Mouse (Mus musculus): ENCODE results near the gene Grik3. TPM values are rescaled to one million over a fixed set of nuclear protein-coding genes. Genes with fewer than 3 reads are reported as not detected.

Grik3 gene
- polyA plus RNA-seq, 1 experiment from 2014 or later, result 0.42 TPM

DNA sequence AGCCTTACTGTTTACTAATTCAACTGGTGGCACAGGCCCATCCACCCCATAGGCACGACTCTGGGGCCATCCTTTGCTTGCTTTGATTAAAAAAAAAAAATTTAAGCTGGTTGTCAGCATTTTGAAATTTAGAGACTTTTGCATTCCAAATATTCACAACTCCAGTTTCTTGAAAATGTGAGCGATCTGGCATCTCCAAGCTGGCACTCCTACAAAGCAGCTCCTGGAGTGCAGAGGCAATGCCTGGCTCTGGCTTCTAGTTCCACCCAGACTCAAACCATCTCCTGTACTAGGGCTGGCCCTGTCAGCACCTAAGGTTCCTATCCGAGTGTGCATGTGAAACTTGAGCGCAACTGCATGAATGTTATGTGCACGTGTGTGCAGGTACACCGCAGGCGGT, 208.6 kb downstream of the Grik3 start:
- Histone ChIP-seq H3K4me1 (peaks cover 51% of the 10 kb centered on the region), H3K9me3 (no peaks in the 10 kb centered on the region), H3K36me3 (replicated peaks) (no peaks in the 10 kb centered on the region), H3K4me3 (no peak overlapping the region), H3K27ac (no peak overlapping the region), H3K27me3 (ENCODE audit: poor library complexity, severe bottlenecking) (peaks cover 91% of the 10 kb centered on the region)
- WGBS, result 93% methylated on average over 7 of the region's 7 CpGs
- DNase-seq (ENCODE audit: extremely low spot score, low spot score), result no peak

DNA sequence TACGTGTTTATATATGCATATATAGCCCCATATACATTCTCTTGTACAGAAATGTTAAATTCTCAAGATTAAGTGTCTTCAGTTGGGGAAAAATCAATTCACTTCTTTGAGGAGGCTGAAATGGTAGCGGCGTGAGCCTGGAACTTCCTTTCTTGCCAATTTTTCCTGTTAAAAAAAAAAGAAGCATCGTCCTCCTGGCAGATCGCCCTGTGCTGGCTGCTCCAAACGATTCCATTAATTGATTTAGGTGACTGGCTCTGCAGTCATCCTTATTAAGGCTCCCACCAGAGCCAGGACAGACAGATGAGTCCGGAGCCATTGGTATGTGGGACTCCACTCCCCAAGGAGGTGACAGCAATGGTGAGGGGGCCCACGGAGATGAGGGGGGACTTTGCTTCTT, 209.8 kb downstream of the Grik3 start:
- Histone ChIP-seq H3K27ac (no peak overlapping the region), H3K27me3 (ENCODE audit: poor library complexity, severe bottlenecking) (peaks cover 91% of the 10 kb centered on the region), H3K9me3 (no peaks in the 10 kb centered on the region), H3K4me1 (peaks cover 54% of the 10 kb centered on the region), H3K4me3 (no peak overlapping the region), H3K36me3 (replicated peaks) (no peaks in the 10 kb centered on the region)
- 88% methylated on average over 8 of the region's 8 CpGs for WGBS
- no peak for DNase-seq (ENCODE audit: extremely low spot score, low spot score)

DNA sequence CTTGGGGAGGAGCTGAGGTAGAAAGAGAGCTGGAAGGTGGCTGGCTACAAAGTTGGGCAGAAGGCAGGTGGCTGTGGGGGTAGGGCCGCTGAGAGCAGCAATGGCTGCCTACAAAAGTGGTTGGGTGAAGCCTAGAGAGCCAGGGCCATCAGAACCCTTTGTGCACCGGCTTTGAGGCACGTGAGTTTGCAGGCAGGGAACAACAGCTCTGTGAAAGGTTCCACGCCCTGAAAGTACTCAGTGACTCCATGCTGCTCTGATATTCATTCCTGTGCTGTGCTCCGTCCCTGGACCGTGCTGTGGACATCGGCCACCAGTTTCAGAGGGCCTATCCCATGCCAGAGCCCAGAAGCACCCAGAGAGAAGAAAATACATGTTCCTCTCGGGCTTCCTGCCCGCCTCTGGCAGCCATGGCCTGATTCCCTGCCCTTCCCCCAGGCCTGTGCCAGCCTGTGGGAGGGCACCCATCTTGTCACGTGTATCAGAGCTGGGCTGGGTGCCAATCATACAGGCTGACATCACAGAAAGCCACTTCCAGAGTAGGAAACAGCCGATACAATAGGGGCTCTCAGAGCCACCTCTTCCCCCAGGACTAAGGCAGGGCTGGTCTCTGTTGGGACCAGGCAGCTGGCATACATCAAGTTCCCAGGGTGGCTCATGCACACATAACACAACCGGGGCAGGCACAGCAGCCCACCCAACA, 212.3 kb downstream of the Grik3 start:
- Histone ChIP-seq H3K4me3 (no peak overlapping the region), H3K9me3 (no peaks in the 10 kb centered on the region), H3K27ac (peak overlapping the region; percentile 12; the same call in 1 of the 2 replicates), H3K36me3 (replicated peaks) (no peaks in the 10 kb centered on the region), H3K27me3 (ENCODE audit: poor library complexity, severe bottlenecking) (peaks cover 69% of the 10 kb centered on the region), H3K4me1 (peaks cover 38% of the 10 kb centered on the region)
- DNase-seq (ENCODE audit: extremely low spot score, low spot score), result no peak
- WGBS, result 80% methylated on average over 12 of the region's 12 CpGs

DNA sequence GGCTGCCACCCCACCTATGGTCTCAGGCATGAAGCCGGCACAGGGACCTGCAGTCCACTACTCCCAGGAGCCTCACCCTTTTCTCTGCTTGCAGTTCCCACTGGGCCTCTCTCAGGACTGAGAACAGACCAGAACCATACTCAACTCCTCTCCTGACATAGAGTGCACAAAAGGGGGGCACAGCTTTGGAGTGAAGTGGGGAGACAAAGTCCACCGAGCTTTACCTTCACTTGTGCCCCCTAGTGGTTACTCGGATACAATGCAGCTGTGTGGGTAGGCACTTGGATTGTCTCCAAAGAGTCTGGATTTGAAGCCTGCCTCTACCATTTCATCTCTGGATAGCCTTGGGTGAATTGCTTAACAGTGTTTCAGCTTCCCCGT, 212.8 kb downstream of the Grik3 start:
- Histone ChIP-seq H3K4me3 (no peak overlapping the region), H3K9me3 (no peaks in the 10 kb centered on the region), H3K27ac (peak overlapping the region; percentile 12; the same call in 1 of the 2 replicates), H3K27me3 (ENCODE audit: poor library complexity, severe bottlenecking) (peaks cover 63% of the 10 kb centered on the region), H3K36me3 (replicated peaks) (no peaks in the 10 kb centered on the region), H3K4me1 (peaks cover 33% of the 10 kb centered on the region)
- DNase-seq (ENCODE audit: extremely low spot score, low spot score), result peak; percentile 37
- WGBS, result 48% methylated on average over 4 of the region's 4 CpGs

DNA sequence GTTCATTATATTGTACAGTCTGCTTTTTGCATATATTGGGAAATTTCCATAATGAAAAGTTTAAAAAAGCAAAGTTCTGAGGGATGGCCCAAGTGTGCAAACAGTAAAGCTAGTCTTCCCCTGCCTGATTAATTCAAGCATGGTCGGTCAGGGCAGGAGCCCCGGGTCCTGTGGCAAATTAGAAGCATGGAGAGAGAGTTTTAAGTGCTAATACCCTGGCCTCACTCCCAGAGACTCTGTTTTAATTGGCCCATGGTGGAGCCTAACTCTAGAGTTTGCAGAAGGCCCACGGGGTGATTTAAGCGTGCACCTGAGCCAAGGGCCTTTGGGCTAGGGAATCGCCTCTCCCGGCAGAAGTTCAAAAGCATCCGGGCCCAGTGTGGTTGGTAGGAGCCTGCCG, 215.2 kb downstream of the Grik3 start:
- Histone ChIP-seq H3K27me3 (ENCODE audit: poor library complexity, severe bottlenecking) (peaks cover 44% of the 10 kb centered on the region), H3K27ac (no peak overlapping the region), H3K4me1 (peaks cover 33% of the 10 kb centered on the region), H3K36me3 (replicated peaks) (no peaks in the 10 kb centered on the region), H3K4me3 (no peak overlapping the region), H3K9me3 (no peaks in the 10 kb centered on the region)
- 65% methylated on average over 8 of the region's 8 CpGs for WGBS
- DNase-seq (ENCODE audit: extremely low spot score, low spot score), result no peak

DNA sequence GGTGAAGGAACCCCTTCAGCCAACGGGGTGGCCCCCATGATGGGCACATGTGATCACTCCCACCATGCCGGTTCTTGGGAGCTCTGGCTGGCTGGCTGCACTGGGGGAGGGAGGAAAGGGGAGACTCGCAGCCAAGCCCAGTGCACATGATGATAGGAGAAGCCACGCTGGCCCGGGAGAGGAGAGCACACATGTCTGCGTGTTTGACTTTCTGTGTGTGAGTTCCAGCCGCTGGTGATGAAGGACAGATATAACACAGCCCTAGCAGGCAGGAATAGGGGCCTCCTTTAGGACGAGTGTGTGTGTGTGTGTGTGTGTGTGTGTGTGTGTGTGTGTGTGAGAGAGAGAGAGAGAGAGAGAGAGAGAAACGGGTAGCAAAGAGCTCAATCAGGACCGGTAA, 219.2 kb downstream of the Grik3 start:
- H3K4me3 ChIP-seq, result no peak overlapping the region
- DNase-seq (ENCODE audit: extremely low spot score, low spot score), result no peak
- H3K9me3 ChIP-seq, result no peaks in the 10 kb centered on the region
- WGBS, result 85% methylated on average over 10 of the region's 10 CpGs
- peaks cover 19% of the 10 kb centered on the region; the same call in 1 of the 2 replicates for H3K4me1 ChIP-seq
- H3K36me3 ChIP-seq (replicated peaks), result no peaks in the 10 kb centered on the region
- peaks cover 9% of the 10 kb centered on the region for H3K27me3 ChIP-seq (ENCODE audit: poor library complexity, severe bottlenecking)
- H3K27ac ChIP-seq, result no peak overlapping the region

DNA sequence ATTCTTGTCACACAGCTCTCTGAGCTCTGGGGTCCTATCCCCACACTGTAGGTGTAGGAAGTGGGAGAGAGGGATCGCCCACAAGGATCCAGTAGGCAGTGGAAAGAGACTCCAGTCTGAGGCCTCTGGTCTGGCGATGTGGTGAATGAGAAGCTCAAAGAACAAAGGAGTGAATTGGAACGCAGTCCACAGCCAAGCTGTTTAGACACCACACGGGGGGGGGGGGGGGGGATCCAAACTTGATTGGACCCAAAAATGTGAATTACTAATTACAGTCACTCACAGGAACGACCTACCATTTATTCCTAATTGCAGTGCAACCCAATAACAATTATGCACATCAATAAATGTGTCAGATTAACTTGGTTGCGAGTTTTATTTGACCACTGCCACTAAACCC, 227.4 kb downstream of the Grik3 start:
- H3K4me3 ChIP-seq, result no peak overlapping the region
- H3K4me1 ChIP-seq, result peaks cover 38% of the 10 kb centered on the region
- DNase-seq (ENCODE audit: extremely low spot score, low spot score), result no peak
- no peaks in the 10 kb centered on the region for H3K9me3 ChIP-seq
- no peak overlapping the region for H3K27ac ChIP-seq
- H3K27me3 ChIP-seq (ENCODE audit: poor library complexity, severe bottlenecking), result peaks cover 70% of the 10 kb centered on the region
- WGBS, result 50% methylated on average over 6 of the region's 6 CpGs
- no peaks in the 10 kb centered on the region for H3K36me3 ChIP-seq (replicated peaks)

DNA sequence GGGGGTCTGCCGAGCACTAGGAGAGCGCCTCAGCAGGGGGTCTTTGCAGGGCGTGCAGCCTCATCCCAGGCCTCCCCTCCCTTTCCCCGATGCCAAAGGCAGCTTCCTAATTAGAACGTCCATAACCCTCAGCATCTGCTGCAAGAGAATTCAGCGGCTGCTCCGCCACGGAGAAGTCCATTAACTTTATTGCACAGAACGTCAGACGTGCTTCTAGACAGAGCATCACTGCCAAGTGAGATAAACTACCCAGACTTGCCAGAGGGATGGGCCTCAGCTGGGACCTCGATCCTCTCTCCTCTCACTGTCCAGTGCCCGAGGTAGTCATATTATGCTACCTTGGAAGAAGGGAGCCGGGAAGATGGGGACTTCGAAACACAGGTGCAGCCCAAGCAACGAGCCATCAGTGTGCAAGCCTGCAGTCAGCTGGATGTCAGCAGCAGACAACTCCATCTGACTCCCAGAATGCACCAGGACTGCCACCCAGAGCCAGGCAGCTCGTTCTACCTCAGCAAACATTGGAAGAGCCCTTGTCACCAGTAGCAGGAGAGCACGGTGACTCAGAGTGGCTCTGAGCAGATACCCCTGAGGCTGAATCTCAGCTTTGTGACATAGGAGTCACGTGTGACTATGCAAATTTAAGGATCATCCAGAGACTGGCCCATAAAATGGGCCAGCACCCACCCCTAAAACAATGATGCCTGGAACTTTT, 228.1 kb downstream of the Grik3 start:
- WGBS, result 49% methylated on average over 18 of the region's 18 CpGs

DNA sequence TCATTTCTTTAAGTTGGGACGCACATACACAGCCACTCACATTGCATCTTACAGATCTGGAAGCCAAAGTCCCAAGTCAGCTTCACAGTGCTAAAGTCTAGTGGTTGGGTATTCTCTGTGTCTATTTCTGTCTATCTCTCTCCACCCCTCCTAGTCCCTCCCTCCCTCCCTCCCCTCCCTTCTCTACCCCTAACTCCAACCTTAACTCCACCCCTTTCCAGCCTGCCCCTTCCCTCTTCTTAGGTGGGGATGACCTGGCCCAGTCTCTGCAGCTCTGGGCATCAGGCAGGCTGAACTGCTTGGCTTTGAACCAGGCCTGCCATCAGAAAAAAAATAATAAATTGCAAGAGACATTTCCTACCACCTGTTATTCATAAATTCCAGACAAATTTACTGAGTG, 235.7 kb downstream of the Grik3 start:
- Histone ChIP-seq H3K36me3 (replicated peaks) (no peaks in the 10 kb centered on the region), H3K4me1 (peaks cover 53% of the 10 kb centered on the region), H3K4me3 (no peak overlapping the region), H3K9me3 (no peaks in the 10 kb centered on the region), H3K27ac (no peak overlapping the region), H3K27me3 (ENCODE audit: poor library complexity, severe bottlenecking) (peaks cover 98% of the 10 kb centered on the region)
- DNase-seq (ENCODE audit: extremely low spot score, low spot score), result no peak
- WGBS, result 93% methylated on average over 1 of the region's 1 CpGs

More for the DNA sequence above, 228.1 kb downstream of the Grik3 start:
- H3K9me3 ChIP-seq, result no peaks in the 10 kb centered on the region
- H3K4me3 ChIP-seq, result no peak overlapping the region
- no peak for DNase-seq (ENCODE audit: extremely low spot score, low spot score)
- H3K36me3 ChIP-seq (replicated peaks), result no peaks in the 10 kb centered on the region
- H3K27ac ChIP-seq, result no peak overlapping the region
- peaks cover 40% of the 10 kb centered on the region for H3K4me1 ChIP-seq
- H3K27me3 ChIP-seq (ENCODE audit: poor library complexity, severe bottlenecking), result peaks cover 77% of the 10 kb centered on the region

DNA sequence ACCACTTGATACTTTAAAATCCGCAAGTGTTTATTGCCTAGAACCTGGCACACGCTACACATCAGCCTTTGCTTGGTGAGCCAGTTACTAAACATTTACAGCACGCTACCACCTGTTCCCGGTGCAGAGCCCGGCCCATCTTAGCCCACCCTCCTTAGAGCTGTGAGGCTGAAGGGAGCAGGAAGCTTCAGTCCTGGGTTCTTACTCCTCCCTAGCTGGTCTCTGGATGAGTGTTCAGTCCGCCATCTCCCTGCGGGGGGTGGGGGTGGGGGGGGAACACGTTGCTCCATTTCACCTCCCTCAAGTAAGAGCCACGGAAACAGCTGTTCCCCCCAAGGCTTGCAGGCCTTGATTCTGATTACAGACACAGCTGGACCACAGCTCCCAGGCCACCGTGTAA, 236.5 kb downstream of the Grik3 start:
- H3K27me3 ChIP-seq (ENCODE audit: poor library complexity, severe bottlenecking), result peaks cover 98% of the 10 kb centered on the region
- WGBS, result 24% methylated on average over 10 of the region's 10 CpGs
- H3K4me1 ChIP-seq, result peaks cover 53% of the 10 kb centered on the region
- H3K36me3 ChIP-seq (replicated peaks), result no peaks in the 10 kb centered on the region
- no peak for DNase-seq (ENCODE audit: extremely low spot score, low spot score)
- no peaks in the 10 kb centered on the region for H3K9me3 ChIP-seq
- H3K27ac ChIP-seq, result no peak overlapping the region
- H3K4me3 ChIP-seq, result no peak overlapping the region

DNA sequence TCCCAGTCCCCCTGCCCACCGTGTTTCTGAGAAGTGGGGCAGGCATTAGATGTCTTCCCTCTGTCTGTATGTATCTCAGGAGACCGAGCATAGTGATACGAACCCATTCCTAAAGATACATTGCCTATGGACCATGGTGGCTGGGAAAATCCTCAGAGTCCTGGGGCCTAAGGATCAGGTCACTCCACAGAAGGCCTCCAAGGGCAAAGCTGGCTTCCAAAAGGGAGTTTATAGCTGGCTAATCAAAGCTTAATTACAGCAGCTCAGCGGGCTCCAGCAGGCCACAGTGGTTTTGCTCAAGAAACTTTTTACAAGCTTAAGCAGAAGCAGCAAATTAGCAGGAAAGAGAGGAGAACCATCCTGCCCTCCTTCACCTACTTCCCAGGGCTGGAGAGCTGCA, 237.1 kb downstream of the Grik3 start:
- no peaks in the 10 kb centered on the region for H3K36me3 ChIP-seq (replicated peaks)
- peaks cover 53% of the 10 kb centered on the region for H3K4me1 ChIP-seq
- peak overlapping the region; percentile 25; the same call in 1 of the 2 replicates for H3K27ac ChIP-seq
- H3K27me3 ChIP-seq (ENCODE audit: poor library complexity, severe bottlenecking), result peaks cover 98% of the 10 kb centered on the region
- no peak overlapping the region for H3K4me3 ChIP-seq
- no peaks in the 10 kb centered on the region for H3K9me3 ChIP-seq
- DNase-seq (ENCODE audit: extremely low spot score, low spot score), result no peak
- 10% methylated on average over 4 of the region's 4 CpGs for WGBS

DNA sequence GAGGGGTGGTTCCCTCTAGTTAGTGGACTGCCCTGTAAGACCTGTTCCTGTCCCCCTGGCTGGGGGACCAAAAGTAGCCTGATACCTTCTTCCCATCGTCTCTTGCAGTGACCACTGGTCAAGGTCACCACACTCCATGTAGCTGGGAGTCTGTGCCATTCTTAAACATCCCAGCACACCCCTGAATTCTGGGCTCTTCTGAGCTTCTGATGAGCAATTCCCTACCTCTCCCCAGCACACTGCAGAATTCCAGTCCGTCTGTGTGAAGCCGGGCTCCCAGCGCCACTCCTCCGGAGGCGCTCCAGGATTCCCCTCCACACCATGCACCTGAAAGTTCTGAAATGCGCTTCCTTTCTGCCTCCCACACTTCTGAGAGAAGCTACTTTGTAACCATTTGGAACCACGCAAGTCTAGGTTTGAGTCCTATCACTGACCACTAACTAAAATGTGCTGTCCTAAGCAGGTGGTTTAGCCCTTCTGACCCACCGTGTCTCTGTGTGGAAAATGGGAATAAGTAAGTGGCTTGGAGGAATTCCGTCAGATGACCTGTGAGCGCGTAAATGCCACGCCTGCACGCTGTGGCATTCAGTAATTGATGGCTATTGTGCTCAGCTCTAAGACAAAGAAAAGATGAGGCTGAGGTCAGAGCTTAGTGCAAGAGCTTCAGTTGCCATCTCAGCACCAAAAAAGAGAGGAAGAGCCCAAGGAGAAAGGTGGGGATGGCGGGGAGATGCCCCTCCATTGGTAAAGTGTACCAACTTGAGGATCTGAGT, 237.8 kb downstream of the Grik3 start:
- H3K36me3 ChIP-seq (replicated peaks), result no peaks in the 10 kb centered on the region
- H3K27me3 ChIP-seq (ENCODE audit: poor library complexity, severe bottlenecking), result peaks cover 99% of the 10 kb centered on the region
- H3K9me3 ChIP-seq, result no peaks in the 10 kb centered on the region
- no peak overlapping the region for H3K4me3 ChIP-seq
- DNase-seq (ENCODE audit: extremely low spot score, low spot score), result no peak
- peak overlapping the region; percentile 25; the same call in 1 of the 2 replicates for H3K27ac ChIP-seq
- peaks cover 49% of the 10 kb centered on the region for H3K4me1 ChIP-seq
- WGBS, result 4% methylated on average over 15 of the region's 15 CpGs
